Mouse (Mus musculus) MEL (cell line): ENCODE data around the gene Stk16. TPM values are rescaled to one million over a fixed set of nuclear protein-coding genes. Genes with fewer than 3 reads are reported as not detected.

Experiments used
- DNase-seq: peaks from one replicate; pipeline ENCODE4 v3.0.0; 2011; ENCODE audit warnings: low read depth, low spot score
- H3K27ac ChIP-seq: 2 replicates; pipeline ENCODE4 v1.5.1; 2012; ENCODE audit warnings: low read depth, mild to moderate bottlenecking, control low read depth, low read length, moderate library complexity; ENCODE audit not compliant: control insufficient read depth
- H3K27me3 ChIP-seq, 2 experiments: fragments of 150-350 bp in 1 of 2; sonication (generic) in 1 of 2; 2 replicates each; pipeline ENCODE4 v1.6.1; 2012; ENCODE audit warnings: low read length in 2 of 2, mild to moderate bottlenecking in 2 of 2, improper control_type of control experiment in 1 of 2, moderate library complexity in 1 of 2; ENCODE audit not compliant: insufficient read depth in 2 of 2, control insufficient read depth in 1 of 2
- H3K36me3 ChIP-seq, 2 experiments: 2 replicates each; pipeline ENCODE4 v1.6.1; 2012 to 2014; ENCODE audit warnings: low read length in 2 of 2, improper control_type of control experiment in 1 of 2, inconsistent platforms in 1 of 2, mild to moderate bottlenecking in 1 of 2; ENCODE audit not compliant: insufficient read depth in 2 of 2, control insufficient read depth in 1 of 2
- H3K4me1 ChIP-seq, 2 experiments: fragments of 150-350 bp in 1 of 2; sonication (generic) in 1 of 2; 2 replicates each; pipeline ENCODE4 v1.6.1; 2012; ENCODE audit warnings: low read length in 2 of 2, improper control_type of control experiment in 1 of 2, mild to moderate bottlenecking in 1 of 2; ENCODE audit not compliant: insufficient read depth in 2 of 2, control insufficient read depth in 1 of 2
- H3K4me3 ChIP-seq, 2 experiments: fragments of 150-350 bp in 1 of 2; sonication (generic) in 1 of 2; 2 replicates each; pipeline ENCODE4 v1.5.1; 2012; ENCODE audit warnings: low read depth in 2 of 2, low read length in 2 of 2, mild to moderate bottlenecking in 2 of 2, moderate library complexity in 2 of 2, control low read depth in 1 of 2, improper control_type of control experiment in 1 of 2; ENCODE audit not compliant: control insufficient read depth in 1 of 2, insufficient read depth in 1 of 2
- H3K79me2 ChIP-seq: 2 replicates; pipeline ENCODE4 v1.6.1; 2012; ENCODE audit warnings: mild to moderate bottlenecking, low read length, moderate library complexity; ENCODE audit not compliant: control insufficient read depth, poor library complexity, insufficient read depth
- H3K9ac ChIP-seq: 2 replicates; pipeline ENCODE4 v1.6.1; 2012; ENCODE audit warnings: low read depth, mild to moderate bottlenecking, control low read depth, low read length, moderate library complexity; ENCODE audit not compliant: control insufficient read depth, poor library complexity, severe bottlenecking
- H3K9me3 ChIP-seq: fragments of 150-350 bp; sonication (generic); replicated peaks from 2 replicates; pipeline ENCODE4 v1.6.1; 2012; ENCODE audit warnings: mild to moderate bottlenecking, low read length, improper control_type of control experiment, moderate library complexity; ENCODE audit not compliant: insufficient read depth
- BHLHE40 ChIP-seq: IDR thresholded peaks from 2 replicates; pipeline ENCODE4 v1.6.1; 2012; ENCODE audit warnings: low read depth, mild to moderate bottlenecking, inconsistent platforms, low read length, improper control_type of control experiment, borderline replicate concordance
- CHD2 ChIP-seq: IDR thresholded peaks from 2 replicates; pipeline ENCODE4 v1.6.1; 2011; ENCODE audit warnings: low read length, improper control_type of control experiment
- CTCF ChIP-seq, 3 experiments: IDR thresholded peaks in 2 of 3; conservative IDR thresholded peaks in 1 of 3; 2 replicates each; pipeline ENCODE4 v1.5.1; 2011 to 2012; ENCODE audit warnings: low read length in 3 of 3, low read depth in 2 of 3, mild to moderate bottlenecking in 2 of 3, improper control_type of control experiment in 1 of 3, inconsistent platforms in 1 of 3, mixed read lengths in 1 of 3, moderate library complexity in 1 of 3; ENCODE audit not compliant: control insufficient read depth in 1 of 3, insufficient read depth in 1 of 3, poor library complexity in 1 of 3, severe bottlenecking in 1 of 3
- E2F4 ChIP-seq: IDR thresholded peaks from 2 replicates; pipeline ENCODE4 v1.6.1; 2011; ENCODE audit warnings: low read depth, low read length, improper control_type of control experiment, borderline replicate concordance
- ELF1 ChIP-seq: IDR thresholded peaks from 2 replicates; pipeline ENCODE4 v1.6.1; 2014; ENCODE audit warnings: low read depth, mild to moderate bottlenecking, inconsistent platforms, low read length, improper control_type of control experiment, moderate library complexity
- ETS1 ChIP-seq: IDR thresholded peaks from 2 replicates; pipeline ENCODE4 v1.6.1; 2012; ENCODE audit warnings: low read depth, mild to moderate bottlenecking, inconsistent platforms, low read length, improper control_type of control experiment, moderate library complexity
- HCFC1 ChIP-seq: IDR thresholded peaks from 2 replicates; pipeline ENCODE4 v1.6.1; 2012; ENCODE audit warnings: low read depth, mild to moderate bottlenecking, inconsistent platforms, low read length, improper control_type of control experiment, moderate library complexity
- KAT2A ChIP-seq: conservative IDR thresholded peaks from 2 replicates; pipeline ENCODE4 v1.6.1; 2012; ENCODE audit warnings: low read depth, low read length, improper control_type of control experiment, inconsistent platforms
- MAFK ChIP-seq: IDR thresholded peaks from 2 replicates; pipeline ENCODE4 v1.6.1; 2011; ENCODE audit warnings: low read depth, mild to moderate bottlenecking, low read length, improper control_type of control experiment, borderline replicate concordance
- MAX ChIP-seq: IDR thresholded peaks from 2 replicates; pipeline ENCODE4 v1.6.1; 2011; ENCODE audit warnings: low read length, improper control_type of control experiment
- MAZ ChIP-seq: IDR thresholded peaks from 2 replicates; pipeline ENCODE4 v1.6.1; 2012; ENCODE audit warnings: low read depth, mild to moderate bottlenecking, inconsistent platforms, low read length, improper control_type of control experiment
- MXI1 ChIP-seq: IDR thresholded peaks from 2 replicates; pipeline ENCODE4 v1.6.1; 2011; ENCODE audit warnings: mild to moderate bottlenecking, low read depth, low read length, improper control_type of control experiment
- MYC ChIP-seq: IDR thresholded peaks from 2 replicates; pipeline ENCODE4 v1.6.1; 2011; ENCODE audit warnings: low read depth, mild to moderate bottlenecking, low read length, improper control_type of control experiment, moderate library complexity
- NELFE ChIP-seq: IDR thresholded peaks from 2 replicates; pipeline ENCODE4 v1.6.1; 2011; ENCODE audit warnings: low read depth, low read length, improper control_type of control experiment
- NRF1 ChIP-seq: IDR thresholded peaks from 2 replicates; pipeline ENCODE4 v1.6.1; 2014; ENCODE audit warnings: low read depth, mild to moderate bottlenecking, inconsistent platforms, low read length, improper control_type of control experiment, moderate library complexity; ENCODE audit not compliant: poor library complexity, insufficient read depth, severe bottlenecking
- POLR2A ChIP-seq, 2 experiments: IDR thresholded peaks; 2 replicates each; pipeline ENCODE4 v1.6.1; 2011 to 2012; ENCODE audit warnings: low read length in 2 of 2, mild to moderate bottlenecking in 2 of 2, control low read depth in 1 of 2, improper control_type of control experiment in 1 of 2, low read depth in 1 of 2, moderate library complexity in 1 of 2; ENCODE audit not compliant: control insufficient read depth in 1 of 2, insufficient read depth in 1 of 2, poor library complexity in 1 of 2
- POLR2AphosphoS2 ChIP-seq: IDR thresholded peaks from 2 replicates; pipeline ENCODE4 v1.6.1; 2011; ENCODE audit warnings: low read length, improper control_type of control experiment
- POLR2AphosphoS5 ChIP-seq: IDR thresholded peaks from 2 replicates; pipeline ENCODE4 v1.6.1; 2012; ENCODE audit warnings: low read depth, borderline replicate concordance, mild to moderate bottlenecking, inconsistent platforms, low read length, moderate library complexity, mixed read lengths
- RAD21 ChIP-seq: IDR thresholded peaks from 2 replicates; pipeline ENCODE4 v1.6.1; 2011; ENCODE audit warnings: mild to moderate bottlenecking, low read depth, low read length, improper control_type of control experiment
- SIN3A ChIP-seq: IDR thresholded peaks from 2 replicates; pipeline ENCODE4 v1.6.1; 2012; ENCODE audit warnings: low read length, improper control_type of control experiment, inconsistent platforms
- SMC3 ChIP-seq: IDR thresholded peaks from 2 replicates; pipeline ENCODE4 v1.6.1; 2011; ENCODE audit warnings: low read depth, low read length, improper control_type of control experiment
- TAL1 ChIP-seq: IDR thresholded peaks from 2 replicates; pipeline ENCODE4 v1.6.1; 2012; ENCODE audit warnings: mild to moderate bottlenecking, inconsistent platforms, low read length, moderate library complexity, mixed read lengths
- TBP ChIP-seq: IDR thresholded peaks from 2 replicates; pipeline ENCODE4 v1.8.0; 2011; ENCODE audit warnings: low read depth, low read length, improper control_type of control experiment
- TCF12 ChIP-seq: IDR thresholded peaks from 2 replicates; pipeline ENCODE4 v1.6.1; 2014; ENCODE audit warnings: low read depth, mild to moderate bottlenecking, inconsistent platforms, low read length, improper control_type of control experiment, moderate library complexity
- USF1 ChIP-seq: IDR thresholded peaks from 2 replicates; pipeline ENCODE4 v1.6.1; 2014; ENCODE audit warnings: low read depth, mild to moderate bottlenecking, inconsistent platforms, low read length, improper control_type of control experiment, moderate library complexity
- USF2 ChIP-seq, 2 experiments: IDR thresholded peaks; 2 replicates each; pipeline ENCODE4 v1.6.1; 2011 to 2012; ENCODE audit warnings: improper control_type of control experiment in 2 of 2, low read length in 2 of 2, borderline replicate concordance in 1 of 2, inconsistent platforms in 1 of 2, low read depth in 1 of 2, mild to moderate bottlenecking in 1 of 2; ENCODE audit not compliant: insufficient read depth in 1 of 2
- ZC3H11A ChIP-seq: IDR thresholded peaks from 2 replicates; pipeline ENCODE4 v1.6.1; 2012; ENCODE audit warnings: low read depth, mild to moderate bottlenecking, inconsistent platforms, low read length, improper control_type of control experiment
- ZKSCAN1 ChIP-seq: IDR thresholded peaks from 2 replicates; pipeline ENCODE4 v1.6.1; 2012; ENCODE audit warnings: low read depth, mild to moderate bottlenecking, inconsistent platforms, low read length, improper control_type of control experiment, moderate library complexity
- ZMIZ1 ChIP-seq: IDR thresholded peaks from 2 replicates; pipeline ENCODE4 v1.6.1; 2012; ENCODE audit warnings: low read depth, mild to moderate bottlenecking, inconsistent platforms, low read length, improper control_type of control experiment, moderate library complexity
- ZNF384 ChIP-seq: IDR thresholded peaks from 2 replicates; pipeline ENCODE4 v1.6.1; 2012; ENCODE audit warnings: low read depth, mild to moderate bottlenecking, inconsistent platforms, low read length, improper control_type of control experiment
- polyA plus RNA-seq, 2 experiments: library from polyadenylated mRNA; stranded (reverse) in 1 of 2; unstranded in 1 of 2; fragments of >175 nt in 1 of 2; fragments of >200 nt in 1 of 2; gene quantifications; 2 replicates each; pipeline versions ENCODE4 v1.2.1 to v1.2.4; 2012; ENCODE audit warnings: low replicate concordance in 2 of 2, low read depth in 1 of 2; ENCODE audit not compliant: insufficient read length in 2 of 2, insufficient read depth in 1 of 2, missing spikeins in 1 of 2
- total RNA-seq: library from RNA; depleted of rRNA; stranded (reverse); fragments of 300-350 nt; gene quantifications from 2 replicates; pipeline ENCODE4 v1.2.3, GENCODE M21; 2012

The Stk16 gene
- total and polyA plus RNA-seq, 3 experiments, result 110 to 154 TPM; not detected in 1

GRCm38 (mm10) chr1:75179334-75180104, 31.1 kb upstream of the Stk16 start (continued):
- TF ChIP-seq ZC3H11A (no peak), BHLHE40 (no peak), POLR2A (IDR thresholded peaks at IDR 0.05; ENCODE audit: control insufficient read depth in 1 of 2, insufficient read depth in 1 of 2, low read depth in 1 of 2, low read length in 2 of 2, poor library complexity in 1 of 2) (peak in 1 of 2 experiments; percentile 28; a peak in 1 of 4 replicates), RAD21 (no peak)

GRCm38 (mm10) chr1:75180105-75180590, 30.5 kb upstream of the Stk16 start, which contains the start of gene Abcb6:
Gene Abcb6, minus strand, starts transcription at chr1:75180392.
- peaks cover 14% of the 10 kb centered on the region for H3K79me2 ChIP-seq
- peaks cover 0 to 11% of the 10 kb centered on the region in 2 experiments; a peak in 3 of 4 replicates for H3K36me3 ChIP-seq
- peak within 1 kb of the TSS; percentile 78 for H3K27ac ChIP-seq
- peaks cover 2 to 10% of the 10 kb centered on the region in 2 experiments; a peak in 3 of 4 replicates for H3K4me1 ChIP-seq
- TF ChIP-seq USF1, result peak; percentile 96
- no peak for TF ChIP-seq ZKSCAN1
- no peak for TF ChIP-seq CTCF (IDR thresholded peaks at IDR 0.05 in 2 of 3, conservative IDR thresholded peaks at IDR 0.05 in 1 of 3; ENCODE audit: control insufficient read depth in 1 of 3, insufficient read depth in 1 of 3, low read depth in 2 of 3, low read length in 3 of 3, poor library complexity in 1 of 3, severe bottlenecking in 1 of 3)
- TF ChIP-seq ZNF384, result 0 out of 2 replicates have a peak, but pooled peaks have one; percentile 36
- TF ChIP-seq NRF1, result peak; percentile 68
- no peak for TF ChIP-seq TAL1
- TF ChIP-seq USF2 (IDR thresholded peaks at IDR 0.05; ENCODE audit: borderline replicate concordance in 1 of 2, insufficient read depth in 1 of 2, low read depth in 1 of 2, low read length in 2 of 2), result peak in 1 of 2 experiments; percentile 80; a peak in 2 of 4 replicates
- TF ChIP-seq POLR2A (IDR thresholded peaks at IDR 0.05; ENCODE audit: control insufficient read depth in 1 of 2, insufficient read depth in 1 of 2, low read depth in 1 of 2, low read length in 2 of 2, poor library complexity in 1 of 2), result peak; percentile 56 to 75; a peak in 3 of 4 replicates
- TF ChIP-seq POLR2AphosphoS5, result peak; percentile 71; the same call in 1 of the 2 replicates
- peak; percentile 68; the same call in 1 of the 2 replicates for TF ChIP-seq E2F4
- TF ChIP-seq POLR2AphosphoS2, result peak; percentile 29; the same call in 1 of the 2 replicates
- TF ChIP-seq MXI1, result peak; percentile 94
- peak; percentile 85 for TF ChIP-seq MYC
- TF ChIP-seq SMC3, result no peak
- TF ChIP-seq TBP, result peak; percentile 64; the same call in 1 of the 2 replicates
- TF ChIP-seq HCFC1, result peak; percentile 79
- peak; percentile 70 for TF ChIP-seq SIN3A
- TF ChIP-seq MAZ, result no peak
- TF ChIP-seq CHD2, result no peak
- TF ChIP-seq MAX, result peak; percentile 89
- TF ChIP-seq ZC3H11A, result no peak
- 0 out of 2 replicates have a peak, but pooled peaks have one; percentile 40 for TF ChIP-seq ELF1
- peak; percentile 33 for TF ChIP-seq ETS1
- TF ChIP-seq MAFK, result no peak
- peak; percentile 70 for TF ChIP-seq ZMIZ1
- peak; percentile 69 for TF ChIP-seq NELFE
- 0 out of 2 replicates have a peak, but pooled peaks have one; percentile 48 for TF ChIP-seq KAT2A
- TF ChIP-seq TCF12, result peak; percentile 20; the same call in 1 of the 2 replicates
- H3K9ac ChIP-seq, result peak within 1 kb of the TSS; percentile 77
- DNase-seq, result peak; percentile 97
- H3K9me3 ChIP-seq, result no peaks in the 10 kb centered on the region
- H3K27me3 ChIP-seq, result no peaks in the 10 kb centered on the region
- peak within 1 kb of the TSS; percentile 69 to 84 for H3K4me3 ChIP-seq
